Mouse (Mus musculus) erythroblast, embryonic 14.5 days (primary cell): ENCODE results near the gene Vdac1. TPM values are rescaled to one million over a fixed set of nuclear protein-coding genes. Genes with fewer than 3 reads are reported as not detected.
A peak's percentile ranks its signal among the peaks of the same experiment; 100 is the strongest.

Experiments
- H3K27me3 ChIP-seq: 2 replicates; pipeline ENCODE4 v1.6.1; 2012; ENCODE audit warnings: inconsistent platforms; ENCODE audit not compliant: control insufficient read depth
- H3K36me3 ChIP-seq: 2 replicates; pipeline ENCODE4 v1.6.1; 2012; ENCODE audit warnings: mild to moderate bottlenecking, inconsistent platforms; ENCODE audit not compliant: control insufficient read depth
- H3K4me1 ChIP-seq: 2 replicates; pipeline ENCODE4 v1.6.1; 2012; ENCODE audit warnings: inconsistent platforms; ENCODE audit not compliant: control insufficient read depth
- H3K4me3 ChIP-seq: replicated peaks from 2 replicates; pipeline ENCODE3; 2012; ENCODE audit warnings: moderate library complexity, mild to moderate bottlenecking, inconsistent platforms
- H3K9me3 ChIP-seq: 2 replicates; pipeline ENCODE4 v1.6.1; 2012; ENCODE audit warnings: low read length, inconsistent platforms, mixed read lengths; ENCODE audit not compliant: control insufficient read depth
- GATA1 ChIP-seq: IDR thresholded peaks from 2 replicates; pipeline ENCODE4 v1.6.1; 2012; ENCODE audit warnings: low read length, inconsistent platforms, mixed read lengths
- TAL1 ChIP-seq: IDR thresholded peaks from 3 replicates; pipeline ENCODE4 v1.6.1; 2012; ENCODE audit warnings: low read length, inconsistent platforms, mixed read lengths
- polyA plus RNA-seq: library from polyadenylated mRNA; stranded (reverse); fragments of >175 nt; gene quantifications from 2 replicates; pipeline ENCODE4 v1.2.3, GENCODE M21; 2012

The Vdac1 gene
- polyA plus RNA-seq, 1 experiment, result 1.0 TPM

GRCm38 (mm10) chr11:52419861-52420260 is 59.2 kb downstream of the Vdac1 start:
- TF ChIP-seq TAL1, result no peak

GRCm38 (mm10) chr11:52420296-52421052 is 59.8 kb downstream of the Vdac1 start:
- Histone ChIP-seq H3K27me3 (no peaks in the 10 kb centered on the region), H3K36me3 (no peaks in the 10 kb centered on the region), H3K4me1 (peaks cover 2% of the 10 kb centered on the region; the same call in 1 of the 2 replicates), H3K4me3 (no peak overlapping the region), H3K9me3 (no peaks in the 10 kb centered on the region)
- TF ChIP-seq TAL1, result no peak
- TF ChIP-seq GATA1, result no peak

More at GRCm38 (mm10) chr11:52419861-52420260, 59.2 kb downstream of the Vdac1 start:
- H3K27me3 ChIP-seq, result no peaks in the 10 kb centered on the region
- H3K36me3 ChIP-seq, result no peaks in the 10 kb centered on the region
- H3K4me1 ChIP-seq, result peaks cover 2% of the 10 kb centered on the region; the same call in 1 of the 2 replicates
- H3K4me3 ChIP-seq, result no peak overlapping the region
- H3K9me3 ChIP-seq, result no peaks in the 10 kb centered on the region

- TF ChIP-seq GATA1, result no peak
- no peak for TF ChIP-seq TAL1
- no peak overlapping the region for H3K4me3 ChIP-seq
- H3K36me3 ChIP-seq, result no peaks in the 10 kb centered on the region
- no peaks in the 10 kb centered on the region for H3K27me3 ChIP-seq
- H3K4me1 ChIP-seq, result peaks cover 2% of the 10 kb centered on the region; the same call in 1 of the 2 replicates
- H3K9me3 ChIP-seq, result no peaks in the 10 kb centered on the region
Observed at GRCm38 (mm10) chr11:52421053-52421778, 60.6 kb downstream of the Vdac1 start.

- TF ChIP-seq TAL1 (no peak), GATA1 (no peak)
- no peaks in the 10 kb centered on the region for H3K4me1 ChIP-seq
- no peak overlapping the region for H3K4me3 ChIP-seq
Observed at GRCm38 (mm10) chr11:52429440-52429839, 68.8 kb downstream of the Vdac1 start.

GRCm38 (mm10) chr11:52431594-52431993 is 70.9 kb downstream of the Vdac1 start:
- TF ChIP-seq TAL1 (no peak), GATA1 (no peak)
- no peaks in the 10 kb centered on the region for H3K27me3 ChIP-seq
- no peaks in the 10 kb centered on the region for H3K4me1 ChIP-seq

More at GRCm38 (mm10) chr11:52429440-52429839, 68.8 kb downstream of the Vdac1 start:
- Histone ChIP-seq H3K36me3 (no peaks in the 10 kb centered on the region), H3K27me3 (no peaks in the 10 kb centered on the region), H3K9me3 (no peaks in the 10 kb centered on the region)

GRCm38 (mm10) chr11:52432148-52432547 is 71.5 kb downstream of the Vdac1 start:
- H3K9me3 ChIP-seq, result no peaks in the 10 kb centered on the region
- H3K27me3 ChIP-seq, result no peaks in the 10 kb centered on the region
- no peaks in the 10 kb centered on the region for H3K4me1 ChIP-seq
- H3K4me3 ChIP-seq, result no peak overlapping the region
- no peak for TF ChIP-seq TAL1
- no peak for TF ChIP-seq GATA1
- H3K36me3 ChIP-seq, result no peaks in the 10 kb centered on the region

More at GRCm38 (mm10) chr11:52431594-52431993, 70.9 kb downstream of the Vdac1 start:
- no peaks in the 10 kb centered on the region for H3K9me3 ChIP-seq
- no peaks in the 10 kb centered on the region for H3K36me3 ChIP-seq
- H3K4me3 ChIP-seq, result no peak overlapping the region

GRCm38 (mm10) chr11:52433076-52433796 is 72.6 kb downstream of the Vdac1 start:
- no peak for TF ChIP-seq GATA1
- Histone ChIP-seq H3K9me3 (no peaks in the 10 kb centered on the region), H3K27me3 (no peaks in the 10 kb centered on the region), H3K4me3 (no peak overlapping the region), H3K4me1 (no peaks in the 10 kb centered on the region), H3K36me3 (no peaks in the 10 kb centered on the region)

- Histone ChIP-seq H3K9me3 (no peaks in the 10 kb centered on the region), H3K4me1 (no peaks in the 10 kb centered on the region), H3K4me3 (no peak overlapping the region), H3K27me3 (no peaks in the 10 kb centered on the region), H3K36me3 (no peaks in the 10 kb centered on the region)
- TF ChIP-seq TAL1 (peak; percentile 17; the same call in 1 of the 3 replicates), GATA1 (no peak)
Observed at GRCm38 (mm10) chr11:52433797-52434195, 73.1 kb downstream of the Vdac1 start.

GRCm38 (mm10) chr11:52435466-52435865 is 74.8 kb downstream of the Vdac1 start:
- TF ChIP-seq TAL1, result no peak
- TF ChIP-seq GATA1, result no peak
- H3K4me1 ChIP-seq, result no peaks in the 10 kb centered on the region
- no peaks in the 10 kb centered on the region for H3K9me3 ChIP-seq
- H3K4me3 ChIP-seq, result no peak overlapping the region
- no peaks in the 10 kb centered on the region for H3K36me3 ChIP-seq
- no peaks in the 10 kb centered on the region for H3K27me3 ChIP-seq
